Mouse (Mus musculus) urinary bladder, postnatal 0 days (tissue): ENCODE data around the gene Efs. TPM values are rescaled to one million over a fixed set of nuclear protein-coding genes. Genes with fewer than 3 reads are reported as not detected.

Experiments
- microRNA counts: library from miRNA; unstranded; fragments of <30 nt; microRNA quantifications from one replicate; lab custom pipeline; 2016
- microRNA-seq: library from miRNA; unstranded; fragments of <30 nt; microRNA quantifications from one replicate; pipeline ENCODE4, GENCODE M21; 2016
- polyA plus RNA-seq: library from polyadenylated mRNA; unstranded; fragments of >200 nt; fragmentation: Nextera tagmentation; extraction: Ambion mirVana; gene quantifications from 2 replicates; pipeline ENCODE4 v1.2.1, GENCODE M21; 2015

The Efs gene
- polyA plus RNA-seq, result 12.7 and 14.5 TPM in 2 replicates

GRCm38 (mm10) chr14:54925349-54926342 lies at the start of gene Efs:
Efs (minus strand) TSS chr14:54926126.

GRCm38 (mm10) chr14:54966320-54966977 lies 40.5 kb upstream of the Efs start, which contains the start of gene Myh6:
Myh6 (minus strand) TSS chr14:54966927.

GRCm38 (mm10) chr14:54935904-54936830 lies 10.2 kb upstream of the Efs start, which contains the start of gene Cmtm5:
Cmtm5 (plus strand) TSS chr14:54936261.

GRCm38 (mm10) chr14:54932645-54933150 lies 6.8 kb upstream of the Efs start, which contains the start of gene Il25:
Il25 (plus strand) TSS chr14:54932695.

GRCm38 (mm10) chr14:54912886-54913285 lies 13.0 kb downstream of the Efs start, which contains the start of gene Slc22a17:
Slc22a17 (minus strand) TSS chr14:54913132.

GRCm38 (mm10) chr14:54892200-54892599 lies 33.7 kb downstream of the Efs start, which contains the start of gene Pabpn1:
Pabpn1 (plus strand) TSS chr14:54892500.

GRCm38 (mm10) chr14:54883154-54884021 lies 42.5 kb downstream of the Efs start, which contains the start of the genes Bcl2l2 and Gm20521:
Bcl2l2 (plus strand) TSS chr14:54883377.
Gm20521 (plus strand) TSS chr14:54883441.

GRCm38 (mm10) chr14:54877048-54877715 lies 48.7 kb downstream of the Efs start, which contains the start of gene Ppp1r3e:
Ppp1r3e (minus strand) TSS chr14:54877550.

GRCm38 (mm10) chr14:54870861-54871260 lies 55.1 kb downstream of the Efs start, which contains the start of gene Homez:
Homez (minus strand) TSS chr14:54870961.

MicroRNAs encoded within 50 kb of the gene (microRNA counts, 519-probe panel; counts per million panel counts)
- 2,776 counts per million, percentile 39 among the panel's probes with 10 or more counts for microRNA mmu-miR-208a (lab: Ali Mortazavi, UCI)
- microRNA mmu-miR-208b (lab: Ali Mortazavi, UCI), result 2,722 counts per million, percentile 38 among the panel's probes with 10 or more counts

Small RNAs within 50 kb of the gene (microRNA-seq; reads per million reads assigned to microRNA genes)
- gene Mir208a, result 42.3 reads per million, percentile 37 among the genes with 10 or more reads in this experiment
- gene Mir208b, result 169 reads per million, percentile 53 among the genes with 10 or more reads in this experiment

Other genes starting within 250 kb of the Efs start
- 57.6 and 58.6 TPM in 2 replicates for gene 1700123O20Rik, start 239.9 kb downstream of the Efs start, polyA plus RNA-seq
- gene Acin1, start 239.2 kb downstream of the Efs start, polyA plus RNA-seq, result 50.8 and 54.6 TPM in 2 replicates
- gene Gm29776, start 227.3 kb downstream of the Efs start, polyA plus RNA-seq, result 0.13 TPM in 1 of 2 replicates, not detected in the other
- 0.10 TPM in 1 of 2 replicates, not detected in the other for gene Cebpe, start 214.0 kb downstream of the Efs start, polyA plus RNA-seq
- 12.7 and 14.8 TPM in 2 replicates for gene Slc7a8, start 144.2 kb downstream of the Efs start, polyA plus RNA-seq
- gene Rnf212b, start 112.0 kb downstream of the Efs start, polyA plus RNA-seq, result not detected in 2 replicates
- gene Homez, start 55.2 kb downstream of the Efs start, polyA plus RNA-seq, result 4.1 and 5.4 TPM in 2 replicates
- gene Ppp1r3e, start 48.6 kb downstream of the Efs start, polyA plus RNA-seq, result 0.62 and 1.3 TPM in 2 replicates
- gene Bcl2l2, start 42.7 kb downstream of the Efs start, polyA plus RNA-seq, result 4.2 and 4.4 TPM in 2 replicates
- 0.26 and 0.69 TPM in 2 replicates for gene Gm20521, start 42.7 kb downstream of the Efs start, polyA plus RNA-seq
- 46.7 and 52.4 TPM in 2 replicates for gene Pabpn1, start 33.6 kb downstream of the Efs start, polyA plus RNA-seq
- 14.4 and 15.9 TPM in 2 replicates for gene Slc22a17, start 13.0 kb downstream of the Efs start, polyA plus RNA-seq
- gene Il25, start 6.6 kb upstream of the Efs start, polyA plus RNA-seq, result not detected in 2 replicates
- gene Cmtm5, start 10.1 kb upstream of the Efs start, polyA plus RNA-seq, result 0.82 and 0.99 TPM in 2 replicates
- gene Myh6, start 40.8 kb upstream of the Efs start, polyA plus RNA-seq, result 2.6 and 2.9 TPM in 2 replicates
- not detected in 2 replicates for gene Gm17428, start 50.8 kb upstream of the Efs start, polyA plus RNA-seq
- gene Myh7, start 68.5 kb upstream of the Efs start, polyA plus RNA-seq, result 4.0 and 7.6 TPM in 2 replicates
- gene Ngdn, start 89.3 kb upstream of the Efs start, polyA plus RNA-seq, result 54.0 and 55.3 TPM in 2 replicates
- gene Zfhx2, start 166.2 kb upstream of the Efs start, polyA plus RNA-seq, result 0.49 and 0.51 TPM in 2 replicates
- gene Thtpa, start 168.7 kb upstream of the Efs start, polyA plus RNA-seq, result 11.9 and 13.8 TPM in 2 replicates
- gene Ap1g2, start 180.5 kb upstream of the Efs start, polyA plus RNA-seq, result 13.1 and 15.8 TPM in 2 replicates
- 0.75 and 0.77 TPM in 2 replicates for gene Jph4, start 190.8 kb upstream of the Efs start, polyA plus RNA-seq